Mouse (Mus musculus): Measurements from ENCODE around the gene S1pr2. TPM values are rescaled to one million over a fixed set of nuclear protein-coding genes. Genes with fewer than 3 reads are reported as not detected.

The S1pr2 gene
- total and polyA plus RNA-seq, 3 experiments, result 1.3 to 3.2 (median 2.0) TPM

DNA sequence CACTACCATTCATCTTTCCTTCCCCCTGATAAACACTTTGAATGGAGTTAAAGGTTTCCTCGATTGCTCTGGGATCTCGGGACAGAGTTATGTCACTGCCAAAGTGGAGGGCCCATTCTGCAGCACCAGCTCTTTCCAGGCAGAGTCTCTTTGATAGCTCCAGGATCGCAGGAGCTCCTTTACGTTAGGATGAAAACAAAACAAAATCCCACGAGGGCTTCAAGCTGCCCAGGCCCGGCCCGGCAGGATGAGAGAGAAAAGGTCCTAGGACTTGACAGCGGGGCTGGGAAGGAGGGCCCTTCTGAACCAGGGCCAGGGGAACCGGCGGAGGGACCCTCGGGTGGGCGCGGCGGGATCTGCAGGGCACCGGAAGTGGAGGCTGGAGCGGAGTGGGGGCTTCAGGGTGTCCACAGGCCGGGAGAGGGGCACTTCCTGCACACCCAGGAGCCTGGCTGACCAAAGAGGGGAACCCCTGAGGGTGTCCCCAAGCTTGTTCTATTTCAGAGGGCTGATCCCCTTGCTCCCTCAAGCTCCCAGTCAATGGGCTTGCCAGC lies 24.5 kb downstream of the S1pr2 start:
- Histone ChIP-seq H3K9ac (ENCODE audit: insufficient read depth, low read depth) (peak overlapping the region; percentile 94), H3K4me3 (replicated peaks in 1 of 3; ENCODE audit: low read depth in 2 of 3, low read length in 2 of 3, poor library complexity in 1 of 3) (peak overlapping the region; percentile 83 to 92 (median 88)), H3K27me3 (replicated peaks) (no peaks in the 10 kb centered on the region), H3K4me1 (ENCODE audit: control insufficient read depth in 1 of 2, insufficient read depth in 2 of 2) (peaks cover 2 to 44% of the 10 kb centered on the region in 2 experiments; a peak in 3 of 4 replicates), H3K27ac (ENCODE audit: insufficient read depth, low read depth) (peak overlapping the region; percentile 72; the same call in 1 of the 2 replicates), H3K79me2 (replicated peaks; ENCODE audit: control insufficient read depth, extremely low read depth, insufficient read depth, poor library complexity, severe bottlenecking) (peaks cover 53% of the 10 kb centered on the region), H3K4me2 (ENCODE audit: insufficient read depth, low read depth, poor library complexity, severe bottlenecking) (peak overlapping the region; percentile 97), H3K9me3 (replicated peaks; ENCODE audit: low read length) (no peaks in the 10 kb centered on the region), H3K36me3 (replicated peaks in 1 of 2; ENCODE audit: control insufficient read depth in 1 of 2, insufficient read depth in 1 of 2, low read length in 1 of 2) (peaks cover 0 to 30% of the 10 kb centered on the region in 2 experiments)
- 0 out of 2 replicates have a peak, but pooled peaks have one; percentile 36 for TF ChIP-seq MYC (IDR thresholded peaks at IDR 0.05; ENCODE audit: low read depth, low read length)
- 0 out of 2 replicates have a peak, but pooled peaks have one; percentile 27 for TF ChIP-seq E2F4 (IDR thresholded peaks at IDR 0.05; ENCODE audit: insufficient replicate concordance, low read depth, low read length)
- no peak for TF ChIP-seq ZNF384 (IDR thresholded peaks at IDR 0.05; ENCODE audit: low read depth, low read length)
- TF ChIP-seq ZMIZ1 (IDR thresholded peaks at IDR 0.05; ENCODE audit: low read depth, low read length), result peak; percentile 21; the same call in 1 of the 2 replicates
- DNase-seq (ENCODE audit: extremely low read depth), result no peak
- in situ Hi-C loops (cut with MboI; ENCODE audit: low pct_ligation_motif_present, low pct_unique_long_range_greater_than_20kb, low sequenced_read_pairs), result no loop called here
- dilution Hi-C loops (cut with MboI; ENCODE audit: extremely low pct_ligation_motif_present, extremely low pct_unique_long_range_greater_than_20kb, low sequenced_read_pairs), result no loop called here

- H3K4me1 ChIP-seq (ENCODE audit: control insufficient read depth in 1 of 2, insufficient read depth in 2 of 2), result peaks cover 3 to 50% of the 10 kb centered on the region in 2 experiments
- H3K9me3 ChIP-seq (replicated peaks; ENCODE audit: low read length), result no peaks in the 10 kb centered on the region
- no peak for DNase-seq (ENCODE audit: extremely low read depth)
- peak overlapping the region; percentile 83 to 92 (median 88) for H3K4me3 ChIP-seq (replicated peaks in 1 of 3; ENCODE audit: low read depth in 2 of 3, low read length in 2 of 3, poor library complexity in 1 of 3)
- peak overlapping the region; percentile 97 for H3K4me2 ChIP-seq (ENCODE audit: insufficient read depth, low read depth, poor library complexity, severe bottlenecking)
- H3K9ac ChIP-seq (ENCODE audit: insufficient read depth, low read depth), result peak overlapping the region; percentile 94
- no peaks in the 10 kb centered on the region for H3K27me3 ChIP-seq (replicated peaks)
- peaks cover 59% of the 10 kb centered on the region for H3K79me2 ChIP-seq (replicated peaks; ENCODE audit: control insufficient read depth, extremely low read depth, insufficient read depth, poor library complexity, severe bottlenecking)
- in situ Hi-C loops (cut with MboI; ENCODE audit: low pct_ligation_motif_present, low pct_unique_long_range_greater_than_20kb, low sequenced_read_pairs), result no loop called here
- H3K27ac ChIP-seq (ENCODE audit: insufficient read depth, low read depth), result no peak overlapping the region
- no peak for TF ChIP-seq MAX (IDR thresholded peaks at IDR 0.05; ENCODE audit: low read length)
- no peak for TF ChIP-seq CHD2 (IDR thresholded peaks at IDR 0.05; ENCODE audit: low read length)
- TF ChIP-seq USF1 (IDR thresholded peaks at IDR 0.05; ENCODE audit: low read depth, low read length), result no peak
- no peak for TF ChIP-seq UBTF (IDR thresholded peaks at IDR 0.05; ENCODE audit: low read depth, low read length)
- TF ChIP-seq SMC3 (IDR thresholded peaks at IDR 0.05; ENCODE audit: low read depth, low read length), result no peak
- no peak for TF ChIP-seq TCF12 (IDR thresholded peaks at IDR 0.05; ENCODE audit: low read depth, low read length)
- no peak for TF ChIP-seq MAZ (IDR thresholded peaks at IDR 0.05; ENCODE audit: low read depth, low read length)
- TF ChIP-seq SIN3A (IDR thresholded peaks at IDR 0.05; ENCODE audit: low read length), result no peak
- peaks cover 0 to 35% of the 10 kb centered on the region in 2 experiments for H3K36me3 ChIP-seq (replicated peaks in 1 of 2; ENCODE audit: control insufficient read depth in 1 of 2, insufficient read depth in 1 of 2, low read length in 1 of 2)
- dilution Hi-C loops (cut with MboI; ENCODE audit: extremely low pct_ligation_motif_present, extremely low pct_unique_long_range_greater_than_20kb, low sequenced_read_pairs), result no loop called here
Measured at GRCm38 (mm10) chr9:20951441-20951840, 25.1 kb downstream of the S1pr2 start.

- Histone ChIP-seq H3K4me1 (ENCODE audit: control insufficient read depth in 1 of 2, insufficient read depth in 2 of 2) (peaks cover 7 to 60% of the 10 kb centered on the region in 2 experiments), H3K27ac (ENCODE audit: insufficient read depth, low read depth) (no peak overlapping the region), H3K9me3 (replicated peaks; ENCODE audit: low read length) (no peaks in the 10 kb centered on the region), H3K36me3 (replicated peaks in 1 of 2; ENCODE audit: control insufficient read depth in 1 of 2, insufficient read depth in 1 of 2, low read length in 1 of 2) (peaks cover 4 to 45% of the 10 kb centered on the region in 2 experiments), H3K4me3 (replicated peaks in 1 of 3; ENCODE audit: low read depth in 2 of 3, low read length in 2 of 3, poor library complexity in 1 of 3) (peak overlapping the region in 2 of 3 experiments; percentile 88 to 92), H3K9ac (ENCODE audit: insufficient read depth, low read depth) (peak overlapping the region; percentile 94; the same call in 1 of the 2 replicates), H3K27me3 (replicated peaks) (no peaks in the 10 kb centered on the region), H3K79me2 (replicated peaks; ENCODE audit: control insufficient read depth, extremely low read depth, insufficient read depth, poor library complexity, severe bottlenecking) (peaks cover 69% of the 10 kb centered on the region), H3K4me2 (ENCODE audit: insufficient read depth, low read depth, poor library complexity, severe bottlenecking) (peak overlapping the region; percentile 97)
- no peak for DNase-seq (ENCODE audit: extremely low read depth)
- in situ Hi-C loops (cut with MboI; ENCODE audit: low pct_ligation_motif_present, low pct_unique_long_range_greater_than_20kb, low sequenced_read_pairs), result no loop called here
- dilution Hi-C loops (cut with MboI; ENCODE audit: extremely low pct_ligation_motif_present, extremely low pct_unique_long_range_greater_than_20kb, low sequenced_read_pairs), result no loop called here
- no peak for TF ChIP-seq CHD1 (IDR thresholded peaks at IDR 0.05; ENCODE audit: low read depth, low read length)
- TF ChIP-seq TBP (conservative IDR thresholded peaks at IDR 0.05; ENCODE audit: low read depth, low read length), result no peak
- TF ChIP-seq EP300 (IDR thresholded peaks at IDR 0.05; ENCODE audit: low read length), result no peak
- no peak for TF ChIP-seq ZKSCAN1 (IDR thresholded peaks at IDR 0.05; ENCODE audit: borderline replicate concordance, low read depth, low read length)
- TF ChIP-seq PAX5 (IDR thresholded peaks at IDR 0.05; ENCODE audit: low read length), result no peak
- 0 out of 2 replicates have a peak, but pooled peaks have one; percentile 12 for TF ChIP-seq TCF12 (IDR thresholded peaks at IDR 0.05; ENCODE audit: low read depth, low read length)
Measured at GRCm38 (mm10) chr9:20950419-20950818, 26.2 kb downstream of the S1pr2 start.
